15 mouse cellular contexts compared by ENCODE assay signal in the genomic region with DNA sequence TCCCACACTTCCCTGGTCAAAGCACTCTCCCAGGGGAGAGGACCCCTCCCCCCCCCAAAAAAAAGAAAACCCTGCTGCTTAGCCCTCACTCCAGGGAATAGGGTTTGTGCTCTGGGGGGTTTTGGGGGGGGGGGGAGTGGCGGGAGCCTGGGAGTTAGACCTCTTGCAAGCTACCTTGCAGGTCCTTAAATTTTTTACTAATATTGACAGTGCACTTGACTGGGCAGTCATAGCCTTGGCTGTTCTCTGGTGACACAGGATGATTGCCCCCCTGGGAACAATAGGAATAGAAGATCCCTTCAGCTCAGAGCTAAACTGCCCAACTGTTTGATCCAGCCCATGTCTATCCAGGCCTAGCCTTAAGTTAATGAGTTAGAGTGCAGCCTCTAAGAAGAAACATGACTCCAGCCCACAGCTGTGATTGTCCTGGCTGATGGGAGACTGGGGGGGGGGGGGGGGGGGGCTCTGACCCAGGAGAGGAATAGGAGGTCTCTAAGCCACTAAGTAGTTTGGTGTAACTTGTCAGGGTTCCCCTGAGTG. TPM values are rescaled to one million over a fixed set of nuclear protein-coding genes. Genes with fewer than 3 reads are reported as not detected.
DNase-seq lines count a peak whose midpoint lies in the region; ATAC-seq and TF ChIP-seq lines count a peak whose summit lies in the region.
"Had no signal": no experiment of that assay in that cellular context is flagged by ENCODE, and none has a peak within 500 bp of the region (broad histone marks: within the 10 kb centered on the region; RNA-seq: fewer than 3 reads in every experiment).

No protein-coding gene starts in this region.

- no peak overlapping the region for H3K27ac ChIP-seq in kidney, postnatal 0 days
- H3K27ac ChIP-seq in embryonic facial prominence, embryonic 11.5 days (replicated peaks; ENCODE audit: low read depth, low read length) = no peak overlapping the region
- H3K27ac ChIP-seq in midbrain, embryonic 14.5 days (replicated peaks; ENCODE audit: low read depth, low read length) = no peak overlapping the region
- H3K27ac ChIP-seq: stomach, embryonic 15.5 days had no signal

- H3K36me3 ChIP-seq in kidney, postnatal 0 days (ENCODE audit: insufficient read depth, low read length) = no peaks in the 10 kb centered on the region
- H3K36me3 ChIP-seq in embryonic facial prominence, embryonic 11.5 days (replicated peaks; ENCODE audit: control insufficient read depth, insufficient read depth, low read depth, low read length) = no peaks in the 10 kb centered on the region
- H3K36me3 ChIP-seq in midbrain, embryonic 14.5 days (ENCODE audit: control insufficient read depth, insufficient read depth, low read length) = no peaks in the 10 kb centered on the region
- H3K36me3 ChIP-seq: stomach, embryonic 15.5 days had no signal

- H3K27me3 ChIP-seq in kidney, postnatal 0 days (ENCODE audit: insufficient read depth, low read length) = peaks cover 31% of the 10 kb centered on the region
- H3K27me3 ChIP-seq in embryonic facial prominence, embryonic 11.5 days (ENCODE audit: control insufficient read depth, insufficient read depth, low read length) = peaks cover 32% of the 10 kb centered on the region
- peaks cover 23% of the 10 kb centered on the region; the same call in 1 of the 2 replicates for H3K27me3 ChIP-seq in midbrain, embryonic 14.5 days (ENCODE audit: control insufficient read depth, insufficient read depth, low read length)

- H3K9ac ChIP-seq in kidney, postnatal 0 days (ENCODE audit: low read depth, low read length) = no peak overlapping the region
- no peak overlapping the region for H3K9ac ChIP-seq in embryonic facial prominence, embryonic 11.5 days (replicated peaks; ENCODE audit: low read length)
- H3K9ac ChIP-seq in midbrain, embryonic 14.5 days (replicated peaks; ENCODE audit: low read length) = peak overlapping the region; percentile 75; the same call in 1 of the 2 replicates
- H3K9ac ChIP-seq: stomach, embryonic 15.5 days had no signal

- no peak; the same call in 1 of the 2 replicates for ATAC-seq in kidney, postnatal 0 days (replicated peaks; ENCODE audit: low FRiP score, low read depth)
- ATAC-seq in embryonic facial prominence, embryonic 11.5 days (replicated peaks; ENCODE audit: insufficient number of reproducible peaks, low FRiP score, low TSS enrichment, low read depth) = no peak
- ATAC-seq in midbrain, embryonic 14.5 days (ENCODE audit: low FRiP score, low TSS enrichment) = no peak
- ATAC-seq in CD4-positive, CD25-positive, alpha-beta regulatory T cell, adult 4 months = no peak
- ATAC-seq: lung, postnatal 0 days; Patski had no signal

- 0 out of 2 replicates have a peak, but pooled peaks cover 4% of the 10 kb centered on the region for H3K4me1 ChIP-seq in kidney, postnatal 0 days (replicated peaks; ENCODE audit: insufficient read depth, low read length)
- H3K4me1 ChIP-seq in embryonic facial prominence, embryonic 11.5 days (ENCODE audit: control insufficient read depth, insufficient read depth, low read length) = peaks cover 4% of the 10 kb centered on the region
- peaks cover 16% of the 10 kb centered on the region for H3K4me1 ChIP-seq in midbrain, embryonic 14.5 days (ENCODE audit: control insufficient read depth, insufficient read depth, low read length)

- H3K4me2 ChIP-seq in kidney, postnatal 0 days (ENCODE audit: low read length) = no peak overlapping the region
- no peak overlapping the region for H3K4me2 ChIP-seq in embryonic facial prominence, embryonic 11.5 days (ENCODE audit: low read depth, low read length)
- H3K4me2 ChIP-seq in midbrain, embryonic 14.5 days (ENCODE audit: low read length) = peak overlapping the region; percentile 92

- 23% methylated on average over 1 of the region's 1 CpGs for WGBS in kidney, postnatal 0 days
- WGBS in embryonic facial prominence, embryonic 11.5 days = 10% methylated on average over 1 of the region's 1 CpGs
- WGBS in midbrain, embryonic 14.5 days = 40% methylated on average over 1 of the region's 1 CpGs

- no peak for TF ChIP-seq CTCF in kidney, postnatal 0 days (IDR thresholded peaks at IDR 0.05; ENCODE audit: low read depth)

- DNase-seq in kidney, postnatal 0 days (ENCODE audit: low spot score) = peak; percentile 49
- no peak for DNase-seq in kidney, adult 18-20 months
- peak; percentile 17 for DNase-seq in embryo, embryonic 11 days
- peak; percentile 10 for DNase-seq in embryonic facial prominence, embryonic 11.5 days (ENCODE audit: low spot score)
- no peak for DNase-seq in midbrain, embryonic 14.5 days
- DNase-seq in heart, postnatal 10 days = no peak
- DNase-seq: cerebellum, adult 9-11 months; heart, postnatal 36 days; kidney, adult 8-10 months; thymus, postnatal 25 days had no signal

- no peak overlapping the region for H3K4me3 ChIP-seq in kidney, postnatal 0 days (replicated peaks; ENCODE audit: low read depth, low read length)
- no peak overlapping the region for H3K4me3 ChIP-seq in embryonic facial prominence, embryonic 11.5 days (ENCODE audit: low read depth, low read length)
- H3K4me3 ChIP-seq in midbrain, embryonic 14.5 days (replicated peaks; ENCODE audit: low read depth, low read length) = peak overlapping the region; percentile 66
- H3K4me3 ChIP-seq: stomach, embryonic 15.5 days had no signal

- intact Hi-C loops in heart, postnatal 10 days (cut with DNase I) = no loop called here

- H3K9me3 ChIP-seq in kidney, postnatal 0 days (replicated peaks; ENCODE audit: low read length) = no peaks in the 10 kb centered on the region
- H3K9me3 ChIP-seq in embryonic facial prominence, embryonic 11.5 days (replicated peaks; ENCODE audit: control insufficient read depth, low read length) = no peaks in the 10 kb centered on the region
- no peaks in the 10 kb centered on the region for H3K9me3 ChIP-seq in midbrain, embryonic 14.5 days (ENCODE audit: control insufficient read depth, low read length)
- H3K9me3 ChIP-seq: stomach, embryonic 15.5 days had no signal

RNA-seq across cellular contexts. Expression of gene Ptprt, which starts 1.6 kb away (rescaled TPM):
- 3.9 and 4.0 TPM in 2 replicates for polyA plus RNA-seq in kidney, postnatal 0 days (2015; fragmentation: Nextera tagmentation; extraction: Ambion mirVana)
- polyA plus RNA-seq in embryonic facial prominence, embryonic 11.5 days (2014; fragmentation: Nextera tagmentation; extraction: Ambion mirVana) = 0.82 and 1.00 TPM in 2 replicates
- polyA plus RNA-seq in midbrain, embryonic 14.5 days (2014; fragmentation: Nextera tagmentation; extraction: Ambion mirVana) = 15.7 and 17.2 TPM in 2 replicates
- polyA plus RNA-seq in CD4-positive, CD25-positive, alpha-beta regulatory T cell, adult 4 months (2017; shearing (Covaris generic)) = not detected
- under 1 TPM; 0.25 to 0.67 TPM for total RNA-seq in heart, postnatal 10 days (2021)
- total RNA-seq: monocyte, adult 5-6 weeks had no signal

Comparison
In these comparisons a context has a peak if more than half of its experiments do, and no peak if none do; other contexts are left out.
1. DNase-seq: peak in kidney, postnatal 0 days (single experiment), embryo, embryonic 11 days (single experiment) and embryonic facial prominence, embryonic 11.5 days (single experiment); none in kidney, adult 18-20 months (single experiment), midbrain, embryonic 14.5 days (single experiment) and heart, postnatal 10 days (0 of 2).